Mouse (Mus musculus) megakaryocyte progenitor cell, adult 5-6 weeks (primary cell): ENCODE results near the gene Micu1. TPM values are rescaled to one million over a fixed set of nuclear protein-coding genes. Genes with fewer than 3 reads are reported as not detected.

ENCODE experiments used
- ATAC-seq: replicated peaks from 2 replicates; pipeline ENCODE4 v1.8.0; 2016; ENCODE audit warnings: mild to moderate bottlenecking, moderate TSS enrichment, inconsistent platforms; ENCODE audit not compliant: poor library complexity
- total RNA-seq, 2 experiments: library from RNA; stranded (forward) in 1 of 2; stranded (reverse) in 1 of 2; fragments of 157-497, 149-512 nt in 1 of 2; fragments of 200-1000 nt in 1 of 2; gene quantifications; 2 replicates each; pipeline versions ENCODE4 v1.2.3 to v1.2.4; 2015 to 2017

Micu1 gene
- total RNA-seq, 2 experiments from 2014 or later = 42.0 to 60.7 TPM

DNA sequence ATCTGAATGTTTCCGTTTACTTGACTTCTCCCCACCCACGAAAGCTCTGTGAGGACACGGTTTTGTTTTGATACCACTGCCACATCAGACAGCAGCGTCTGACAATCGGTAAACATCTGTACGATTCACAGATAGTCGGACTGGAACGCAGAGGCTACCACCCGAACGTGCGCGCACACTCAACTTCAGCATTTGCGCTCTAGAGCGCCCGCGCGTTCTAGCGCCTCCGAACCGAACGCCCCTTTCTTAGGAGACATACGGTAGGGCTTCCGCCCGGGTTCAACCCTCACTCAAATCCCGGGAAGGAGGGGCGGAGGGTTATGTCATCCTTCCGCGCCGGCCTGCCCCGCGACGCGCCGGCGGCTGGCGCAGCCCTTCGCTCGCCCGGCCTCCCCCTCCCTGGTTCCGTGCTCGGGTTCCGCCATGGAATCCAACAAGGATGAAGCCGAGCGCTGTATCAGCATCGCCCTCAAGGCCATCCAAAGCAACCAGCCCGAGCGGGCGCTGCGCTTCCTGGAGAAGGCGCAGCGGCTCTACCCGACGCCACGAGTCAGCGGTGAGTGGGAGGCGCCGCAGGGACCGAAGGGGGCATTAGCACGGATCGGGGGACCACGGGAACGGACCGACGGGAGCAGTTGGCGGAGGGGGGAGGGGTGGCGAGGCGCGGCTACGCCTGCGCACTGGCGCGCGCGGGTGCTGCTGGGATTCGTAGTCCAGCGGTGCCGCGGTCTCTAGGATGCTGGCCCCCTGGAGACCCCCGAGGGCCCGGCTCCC, 177.2 kb downstream of the Micu1 start, which contains the start of gene Dnajb12:
Dnajb12 (plus strand) TSS at position 302 of the 774 bp plus-strand sequence.
- ATAC-seq = peak; percentile 81

DNA sequence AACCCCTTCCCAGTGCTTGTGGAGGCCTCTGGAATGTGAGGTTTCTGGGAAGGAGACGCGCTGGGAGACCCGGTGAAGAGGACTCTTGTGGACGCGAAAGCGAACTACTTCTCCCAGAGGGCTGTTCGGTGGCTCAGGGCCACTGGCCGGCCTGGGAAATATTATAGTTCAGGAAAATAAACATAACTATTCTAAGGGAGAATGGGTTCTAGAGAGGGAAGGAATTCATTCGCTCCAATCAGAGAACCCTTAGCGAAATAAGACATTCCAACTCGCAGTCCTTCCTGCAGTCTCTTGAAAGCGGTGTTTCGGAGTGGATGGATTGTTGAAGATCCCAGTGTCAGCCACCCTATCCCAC, 177.7 kb downstream of the Micu1 start:
- 0 out of 2 replicates have a peak, but pooled peaks have one; percentile 9 for ATAC-seq

DNA sequence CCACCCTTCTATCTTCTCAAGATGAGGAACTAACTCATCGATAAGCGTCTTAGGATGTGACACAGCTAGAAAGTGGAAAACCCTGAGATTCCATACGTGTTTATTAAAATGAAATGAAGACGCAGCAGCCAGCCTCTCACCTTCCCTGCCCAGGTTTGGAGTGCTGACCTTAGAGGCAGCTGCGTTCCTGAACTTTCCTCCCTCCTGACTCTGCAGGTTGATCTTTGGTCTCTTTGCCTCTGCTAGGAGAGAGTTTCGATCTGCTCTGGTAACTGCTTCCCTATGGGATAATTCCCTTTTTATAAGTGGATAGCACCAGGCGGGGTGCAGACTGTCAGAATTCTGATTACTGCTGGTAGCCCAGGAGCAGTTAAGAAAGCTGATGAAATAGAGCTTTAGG, 178.6 kb downstream of the Micu1 start:
- ATAC-seq = no peak

DNA sequence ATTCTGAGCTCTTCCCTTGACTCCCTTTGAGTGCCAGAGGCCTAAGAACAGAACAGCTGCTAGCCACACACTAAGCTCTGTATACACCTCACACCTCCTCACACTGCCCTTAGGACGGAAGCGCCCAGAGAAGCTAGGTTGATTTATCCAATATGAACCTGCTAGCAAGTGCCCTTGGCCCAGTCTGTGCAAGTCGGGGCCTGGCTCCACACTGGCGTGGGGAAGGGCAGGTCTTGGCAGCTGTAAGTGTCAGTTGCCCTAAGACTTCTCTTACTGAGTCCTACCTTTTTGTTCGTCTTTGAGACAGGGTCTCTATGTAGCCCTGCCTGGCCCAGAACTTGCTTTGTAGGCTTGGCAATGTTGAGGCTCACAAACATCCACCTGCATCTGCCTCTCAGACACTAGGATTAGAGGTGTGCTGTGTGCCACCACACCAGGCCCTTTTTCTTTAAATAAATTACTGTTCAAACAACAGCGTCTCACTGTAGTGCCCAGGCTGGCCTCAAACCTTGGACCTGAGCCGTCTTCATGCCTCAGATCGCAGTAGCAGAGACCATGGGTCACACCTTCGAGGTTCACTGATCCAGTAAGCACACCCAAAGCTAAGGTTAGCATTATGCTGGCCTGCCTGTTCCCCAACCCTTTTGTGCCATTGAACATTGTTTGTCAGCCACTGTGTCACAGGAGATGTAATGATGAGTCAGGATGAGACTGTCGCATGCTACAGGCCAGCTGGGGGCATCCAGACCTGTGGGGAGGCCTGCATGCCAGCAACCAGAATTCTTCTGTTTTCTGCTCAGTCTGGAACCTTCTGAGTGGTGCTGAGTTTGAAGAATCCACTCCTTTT, 182.3 kb downstream of the Micu1 start:
- ATAC-seq = no peak

DNA sequence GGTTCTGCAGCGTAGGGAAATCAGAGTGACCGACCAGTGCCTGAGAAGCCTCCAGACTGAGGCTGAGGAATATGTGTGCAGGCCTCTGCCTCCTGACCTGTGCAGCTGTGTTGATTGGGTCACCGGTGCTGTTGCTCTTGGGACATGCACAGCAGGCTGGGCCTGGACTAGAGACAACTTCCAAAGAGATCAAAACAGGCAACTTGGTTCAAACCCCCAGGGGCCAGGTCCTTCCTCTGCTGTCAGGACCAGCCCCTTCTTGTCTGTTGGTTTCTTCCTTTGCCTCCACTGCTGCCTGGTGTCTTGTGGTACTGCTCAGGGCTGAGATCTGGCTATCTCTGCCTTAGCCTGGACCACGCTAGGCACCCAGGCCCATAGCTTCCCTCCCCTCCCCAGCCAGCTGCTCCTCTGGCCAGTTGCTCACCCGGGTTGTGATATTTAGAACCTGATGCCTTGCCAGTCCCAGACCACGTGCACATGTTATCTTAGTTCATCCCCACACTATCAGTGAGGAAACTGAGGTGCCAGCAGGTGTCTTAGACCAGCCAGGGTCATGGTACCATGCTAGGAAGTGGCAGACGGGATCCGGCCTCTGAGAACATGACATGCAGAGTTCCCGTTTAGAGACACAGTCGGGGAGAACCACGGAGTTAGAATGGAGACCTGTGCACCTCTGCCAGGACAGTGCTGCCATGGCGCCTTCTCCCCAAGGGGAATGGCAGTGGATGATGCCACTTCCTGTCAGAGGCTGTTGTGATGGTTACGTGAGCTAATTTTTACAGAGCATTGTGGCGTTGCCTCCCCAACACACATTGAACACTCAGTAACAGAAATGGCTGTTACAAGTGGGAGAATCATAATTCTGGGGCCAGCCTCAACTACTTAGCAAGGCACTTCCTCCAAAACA, 183.2 kb downstream of the Micu1 start:
- peak; percentile 21 for ATAC-seq

DNA sequence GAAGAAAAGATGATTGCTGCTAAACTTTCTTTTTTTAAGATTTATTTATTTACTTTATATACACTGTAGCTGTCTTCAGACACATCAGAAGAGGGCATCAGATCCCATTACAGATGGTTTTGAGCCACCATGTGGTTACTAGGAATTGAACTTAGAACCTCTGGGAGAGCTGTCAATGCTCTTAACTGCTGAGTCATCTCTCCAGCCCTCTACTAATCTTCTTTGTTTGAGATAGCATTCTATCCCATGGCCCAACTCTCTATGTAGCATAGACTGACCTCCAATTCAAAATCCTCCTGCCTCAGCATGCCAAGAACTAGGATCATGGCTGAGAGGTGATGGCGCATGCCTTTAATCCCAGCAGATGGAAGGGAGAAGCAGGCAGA, 183.8 kb downstream of the Micu1 start:
- ATAC-seq = no peak

DNA sequence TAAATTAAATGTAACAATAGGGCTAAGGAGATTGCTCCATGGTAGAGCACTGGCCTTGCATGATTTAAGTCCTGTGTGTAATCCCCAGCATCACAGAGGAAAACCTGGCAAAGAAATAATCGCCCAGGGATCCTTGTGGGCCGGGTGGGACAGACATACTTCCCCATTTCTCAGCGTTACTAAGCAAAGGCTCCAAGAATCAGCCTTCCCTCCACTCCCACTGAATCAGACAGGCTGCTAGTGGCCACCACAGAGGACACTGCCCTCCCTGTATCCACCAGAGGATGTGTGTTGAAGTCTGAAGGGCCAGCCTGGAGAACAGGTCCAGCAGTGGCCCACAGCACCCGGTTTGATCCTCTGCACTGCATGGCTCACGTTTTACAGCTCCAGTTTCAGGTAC, 185.2 kb downstream of the Micu1 start:
- peak; percentile 63 for ATAC-seq

DNA sequence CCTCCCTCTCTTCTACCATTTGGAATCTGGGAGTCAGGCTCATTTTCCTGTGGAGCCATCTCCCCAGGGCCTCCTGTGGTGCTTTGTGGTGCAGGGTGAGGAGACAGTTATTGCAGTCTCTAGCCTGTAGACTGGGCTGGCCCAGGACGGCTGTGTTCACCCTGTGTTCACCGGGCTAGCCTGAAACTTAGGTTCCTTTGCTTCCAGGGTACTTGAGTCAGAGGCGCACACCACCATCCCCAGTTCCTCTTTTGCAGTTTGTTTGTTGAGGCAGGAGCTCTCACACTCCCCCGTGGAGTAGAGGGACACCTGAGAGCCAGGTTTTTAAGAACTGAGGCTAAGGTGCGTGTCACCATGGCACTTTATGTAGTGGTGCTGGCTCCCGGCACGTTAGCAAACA, 187.1 kb downstream of the Micu1 start:
- peak; percentile 15; the same call in 1 of the 2 replicates for ATAC-seq

DNA sequence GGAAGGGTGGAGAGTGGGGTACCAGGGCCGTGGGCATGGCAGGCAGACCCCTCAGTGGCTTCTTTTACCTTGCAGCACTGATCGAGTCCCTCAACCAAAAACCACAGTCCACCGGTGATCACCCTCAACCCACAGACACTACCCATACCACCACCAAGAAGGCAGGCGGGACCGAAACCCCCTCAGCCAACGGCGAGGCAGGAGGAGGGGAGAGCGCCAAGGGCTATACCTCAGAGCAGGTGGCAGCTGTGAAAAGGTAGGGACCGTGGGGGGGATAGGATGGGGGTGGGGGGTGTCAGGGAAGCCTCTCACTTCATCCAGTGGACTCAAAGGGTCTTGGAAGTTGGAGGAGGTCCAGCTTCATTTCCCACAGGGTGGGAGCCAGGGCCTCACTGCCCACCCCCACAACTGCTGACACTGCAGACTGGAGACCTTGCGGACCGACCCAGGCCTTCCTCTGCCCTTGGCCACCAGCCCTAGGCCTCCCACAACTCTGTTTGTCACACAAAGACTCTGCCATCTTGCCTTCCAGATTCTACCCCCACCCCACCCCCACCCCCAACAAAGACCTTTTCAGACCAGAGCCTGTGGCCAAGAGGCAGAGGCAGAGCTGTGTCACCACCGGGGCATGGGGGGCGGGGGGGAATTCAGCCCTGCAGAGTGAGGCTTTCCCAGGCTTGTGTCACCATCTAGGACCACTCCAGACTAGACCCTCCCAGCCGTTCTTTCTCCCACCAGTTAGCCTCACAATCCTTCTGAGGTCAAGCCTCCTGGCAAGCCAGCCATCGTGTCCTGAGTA, 187.9 kb downstream of the Micu1 start:
- ATAC-seq = no peak

DNA sequence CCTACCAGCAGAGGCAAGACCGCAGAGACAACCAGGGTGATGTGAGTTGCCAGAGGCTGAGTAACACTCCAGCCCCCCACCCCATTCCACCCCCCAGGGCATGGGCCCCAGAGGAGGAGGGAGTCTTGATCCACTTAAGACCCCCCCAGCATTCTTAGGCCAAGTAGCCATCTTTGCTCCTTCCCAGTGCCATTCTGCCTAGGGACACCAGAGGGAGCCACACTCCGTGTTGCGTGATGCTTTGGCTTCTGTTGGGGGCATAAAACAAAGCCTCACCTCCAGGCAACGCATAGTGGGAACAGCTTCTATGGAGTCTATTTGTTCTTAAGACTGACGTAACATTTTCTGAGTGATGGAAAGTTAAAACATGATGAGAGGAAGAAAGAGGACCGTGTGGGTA, 190.7 kb downstream of the Micu1 start:
- ATAC-seq = peak; percentile 56

DNA sequence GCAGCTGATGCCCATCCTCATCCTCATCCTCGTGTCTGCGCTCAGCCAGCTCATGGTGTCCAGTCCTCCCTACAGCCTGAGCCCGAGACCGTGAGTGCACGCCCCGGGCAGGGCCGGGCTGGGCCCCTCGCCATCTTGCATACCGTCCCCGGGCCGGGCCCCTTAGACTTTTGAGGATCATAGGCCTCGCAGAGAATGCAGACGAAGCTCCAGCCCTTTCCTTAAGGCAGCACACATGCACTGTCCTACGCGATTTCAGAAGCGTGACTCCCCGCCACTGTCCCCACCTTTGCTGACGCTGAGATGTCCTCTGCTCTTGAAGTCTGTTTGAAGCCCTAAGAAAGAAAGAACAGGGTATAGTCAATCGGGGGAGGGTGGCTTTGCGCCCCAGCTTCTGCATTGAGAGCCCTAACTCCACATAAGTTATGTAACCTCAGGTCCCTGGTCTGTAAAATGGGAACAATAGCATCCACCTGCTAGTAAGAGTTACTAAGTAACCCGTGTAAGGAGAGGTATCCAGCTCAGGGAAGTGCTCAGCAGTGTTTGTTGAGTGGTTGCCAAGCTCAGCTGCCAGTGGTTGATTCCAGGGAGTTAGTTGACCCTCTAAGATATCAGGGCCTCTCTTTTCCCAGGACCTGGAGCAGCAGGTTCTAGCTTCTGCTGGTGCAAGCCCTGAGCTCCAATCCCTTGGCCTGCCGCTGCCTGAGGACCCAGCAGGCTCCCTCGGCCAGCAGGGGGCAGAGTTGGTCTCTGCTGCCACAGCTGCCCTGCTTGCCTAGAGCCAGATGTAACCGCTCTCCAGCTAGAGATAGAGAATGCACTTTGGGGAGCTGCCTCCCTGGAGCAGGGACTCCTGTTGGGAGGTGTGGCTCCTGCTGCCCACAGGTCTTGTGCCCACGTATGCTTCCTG, 192.2 kb downstream of the Micu1 start:
- ATAC-seq = peak; percentile 54

DNA sequence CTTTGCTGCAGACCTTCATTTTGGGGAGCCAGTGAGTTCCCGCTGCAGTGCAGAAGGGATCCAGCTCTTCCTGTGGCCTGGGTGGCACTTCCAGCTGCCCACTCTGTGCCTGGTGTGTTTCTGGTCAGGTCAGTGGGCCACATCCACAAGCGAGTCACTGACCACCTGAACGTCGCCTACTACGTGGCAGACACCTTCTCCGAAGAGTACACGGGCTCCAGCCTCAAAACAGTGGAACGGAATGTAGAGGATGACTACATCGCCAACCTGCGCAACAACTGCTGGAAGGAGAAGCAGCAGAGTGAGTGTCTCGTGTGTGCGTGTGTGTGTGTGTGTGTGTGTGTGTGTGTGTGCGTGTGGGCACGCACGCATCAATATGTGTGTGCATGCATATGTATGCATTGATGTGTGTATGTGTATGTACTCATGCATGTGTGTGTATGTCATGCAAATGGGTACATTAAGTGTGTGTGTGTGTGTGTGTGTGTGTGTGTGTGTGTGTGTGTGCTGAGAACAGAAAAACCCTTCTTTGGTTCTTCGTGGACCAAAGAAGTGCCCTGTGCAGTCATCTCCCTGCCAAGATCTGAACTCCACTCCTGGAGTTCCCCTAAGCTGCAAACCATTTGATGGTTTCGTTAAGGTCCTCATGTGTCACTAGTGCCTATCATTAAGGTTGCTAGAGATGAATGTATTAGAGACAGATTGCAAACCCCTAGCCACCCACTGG, 193.3 kb downstream of the Micu1 start:
- no peak for ATAC-seq

DNA sequence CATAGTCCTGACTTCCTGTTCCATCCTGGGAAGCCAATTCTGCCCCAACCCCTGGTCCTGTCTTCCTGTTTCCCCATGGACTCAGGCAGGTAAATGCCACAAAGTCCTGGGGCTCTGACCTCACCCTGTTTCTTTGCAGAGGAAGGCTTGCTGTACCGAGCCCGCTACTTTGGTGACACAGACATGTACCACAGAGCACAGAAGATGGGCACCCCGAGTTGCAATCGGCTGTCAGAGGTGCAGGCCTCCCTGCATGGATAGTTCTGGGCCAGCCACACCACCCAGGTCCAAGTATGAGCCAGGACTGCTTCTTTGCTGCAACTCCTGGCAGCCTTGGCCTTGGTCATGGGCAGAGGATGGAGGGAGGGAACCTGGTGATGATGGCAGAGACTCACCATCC, 193.9 kb downstream of the Micu1 start:
- ATAC-seq = no peak

DNA sequence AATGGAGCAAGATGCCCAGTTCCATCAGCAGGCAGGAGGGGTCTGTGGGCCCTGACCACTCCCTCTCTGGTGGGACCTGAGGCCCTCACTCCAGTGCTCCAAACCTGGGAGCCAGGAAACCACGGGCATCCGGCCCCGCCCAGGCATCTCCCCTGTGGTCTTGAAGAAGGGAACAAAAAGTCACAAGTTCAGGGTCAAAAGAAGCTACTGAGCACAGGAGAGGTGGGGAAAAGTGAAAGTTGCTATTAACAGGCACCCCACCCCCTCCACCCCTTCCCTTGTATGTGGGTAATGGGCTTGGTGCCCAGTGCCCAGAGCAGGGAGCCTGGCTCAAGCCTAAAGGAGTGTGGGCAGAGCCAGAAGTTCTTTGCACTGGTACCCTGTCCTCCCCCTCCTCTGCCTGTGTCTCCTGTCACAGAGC, 194.6 kb downstream of the Micu1 start:
- ATAC-seq = peak; percentile 40

DNA sequence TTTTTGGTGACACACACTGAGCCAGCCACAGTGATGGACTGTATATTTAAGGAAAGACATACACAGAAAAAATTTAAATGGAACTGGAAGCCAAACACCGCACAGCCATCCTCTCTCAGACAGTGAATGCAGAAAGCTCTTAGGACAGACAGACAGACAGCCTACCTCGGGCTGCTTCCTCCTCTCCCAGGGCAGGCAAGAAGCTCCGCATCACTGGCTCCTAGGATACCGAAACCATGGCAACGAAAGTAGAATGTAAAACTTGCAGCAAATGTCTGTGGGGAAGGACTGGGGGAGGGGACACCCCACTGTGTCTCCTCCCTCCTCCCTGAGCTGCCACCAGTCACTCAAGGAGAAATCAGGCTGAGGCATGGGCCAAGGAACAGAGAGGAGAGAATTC, 195.2 kb downstream of the Micu1 start:
- peak; percentile 4; the same call in 1 of the 2 replicates for ATAC-seq

DNA sequence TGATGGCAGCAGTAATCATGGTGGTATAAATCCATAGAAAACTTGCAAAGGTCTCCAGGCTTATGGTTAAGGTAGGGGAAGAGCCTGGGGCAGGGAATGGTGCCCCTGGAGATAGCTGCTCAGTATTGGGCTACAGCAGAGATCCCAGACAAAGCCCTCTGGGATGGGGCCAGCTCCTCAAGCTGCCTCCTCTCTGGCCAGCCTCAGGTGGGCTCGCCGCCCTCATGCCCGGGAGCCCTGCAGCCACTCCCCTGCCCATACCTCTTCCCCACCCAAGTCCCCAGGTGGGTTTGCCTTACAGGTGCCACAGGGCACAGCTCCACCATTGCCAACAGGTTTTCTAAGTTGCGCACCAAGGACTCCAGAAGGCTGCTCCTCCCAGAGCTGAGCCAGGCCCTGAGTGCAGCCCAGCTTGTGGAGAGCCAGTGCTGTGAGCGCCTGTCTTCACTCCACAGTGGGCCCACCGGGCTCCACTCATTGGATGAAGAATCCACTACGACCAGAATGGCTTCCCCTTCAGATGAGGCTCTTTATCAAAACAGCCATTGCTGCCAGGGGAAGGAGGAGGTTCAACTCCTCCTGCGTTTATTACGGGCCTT, 196.0 kb downstream of the Micu1 start:
- ATAC-seq = no peak

DNA sequence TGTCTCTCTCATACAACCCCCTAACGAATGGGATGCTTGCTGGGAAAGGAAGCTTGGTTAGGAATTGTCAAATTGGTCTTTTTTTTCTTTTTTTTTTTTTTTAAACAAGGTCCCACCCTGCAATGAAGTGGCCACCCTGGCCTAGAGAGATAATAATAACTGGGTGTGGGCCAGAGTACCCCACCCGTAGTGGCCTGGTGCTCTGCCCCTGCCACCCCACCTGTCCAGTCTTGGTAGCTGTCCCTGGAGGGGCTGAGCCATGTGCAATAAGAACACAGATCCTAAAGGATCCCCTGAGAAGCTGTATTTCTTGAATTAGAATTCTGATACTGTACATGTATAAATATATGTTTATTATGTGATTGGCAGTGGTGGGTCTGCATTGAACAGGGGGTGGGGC, 196.7 kb downstream of the Micu1 start:
- ATAC-seq = no peak
